Mouse (Mus musculus): Measurements from ENCODE around the gene Ostf1. TPM values are rescaled to one million over a fixed set of nuclear protein-coding genes. Genes with fewer than 3 reads are reported as not detected.

Gene Ostf1
- polyA plus RNA-seq, 1 experiment from 2014 or later = 28.8 TPM

- H3K4me3 ChIP-seq = no peak overlapping the region
- H3K36me3 ChIP-seq = no peaks in the 10 kb centered on the region
- H3K4me2 ChIP-seq (replicated peaks) = no peak overlapping the region
- WGBS = 79% methylated on average over 5 of the region's 5 CpGs
- ATAC-seq (replicated peaks) = no peak
- H3K9ac ChIP-seq (replicated peaks) = no peak overlapping the region
- no peaks in the 10 kb centered on the region for H3K4me1 ChIP-seq
- no peaks in the 10 kb centered on the region for H3K27me3 ChIP-seq
- no peak overlapping the region for H3K27ac ChIP-seq (replicated peaks)
- no peaks in the 10 kb centered on the region for H3K9me3 ChIP-seq
Observed at GRCm38 (mm10) chr19:18577348-18577747, 54.3 kb downstream of the Ostf1 start.

- H3K27ac ChIP-seq (replicated peaks) = no peak overlapping the region
- no peak overlapping the region for H3K4me2 ChIP-seq (replicated peaks)
- no peak overlapping the region for H3K4me3 ChIP-seq
- no peak overlapping the region for H3K9ac ChIP-seq (replicated peaks)
- no peaks in the 10 kb centered on the region for H3K4me1 ChIP-seq
- H3K27me3 ChIP-seq = no peaks in the 10 kb centered on the region
- ATAC-seq (replicated peaks) = no peak
- no peaks in the 10 kb centered on the region for H3K9me3 ChIP-seq
- 95% methylated on average over 3 of the region's 3 CpGs for WGBS
- H3K36me3 ChIP-seq = no peaks in the 10 kb centered on the region
Observed at GRCm38 (mm10) chr19:18575891-18576290, 55.7 kb downstream of the Ostf1 start.

GRCm38 (mm10) chr19:18573907-18574306 is 57.7 kb downstream of the Ostf1 start:
- Histone ChIP-seq H3K4me2 (replicated peaks) (no peak overlapping the region), H3K9ac (replicated peaks) (no peak overlapping the region), H3K4me1 (no peaks in the 10 kb centered on the region), H3K9me3 (no peaks in the 10 kb centered on the region), H3K27ac (replicated peaks) (no peak overlapping the region), H3K27me3 (no peaks in the 10 kb centered on the region), H3K4me3 (no peak overlapping the region), H3K36me3 (no peaks in the 10 kb centered on the region)
- ATAC-seq (replicated peaks) = no peak
- 86% methylated on average over 5 of the region's 5 CpGs for WGBS

- Histone ChIP-seq H3K36me3 (no peaks in the 10 kb centered on the region), H3K4me3 (no peak overlapping the region), H3K27ac (replicated peaks) (no peak overlapping the region), H3K9me3 (no peaks in the 10 kb centered on the region), H3K4me2 (replicated peaks) (no peak overlapping the region), H3K9ac (replicated peaks) (no peak overlapping the region), H3K4me1 (no peaks in the 10 kb centered on the region), H3K27me3 (no peaks in the 10 kb centered on the region)
- 83% methylated on average over 3 of the region's 3 CpGs for WGBS
- ATAC-seq (replicated peaks) = no peak
Observed at GRCm38 (mm10) chr19:18573443-18573842, 58.2 kb downstream of the Ostf1 start.

GRCm38 (mm10) chr19:18569496-18569895 is 62.1 kb downstream of the Ostf1 start:
- 98% methylated on average over 1 of the region's 1 CpGs for WGBS
- H3K9ac ChIP-seq (replicated peaks) = no peak overlapping the region
- no peak for ATAC-seq (replicated peaks)

GRCm38 (mm10) chr19:18568828-18569430 is 62.7 kb downstream of the Ostf1 start:
- no peak overlapping the region for H3K4me3 ChIP-seq
- no peaks in the 10 kb centered on the region for H3K9me3 ChIP-seq
- no peak overlapping the region for H3K4me2 ChIP-seq (replicated peaks)
- H3K9ac ChIP-seq (replicated peaks) = no peak overlapping the region
- H3K36me3 ChIP-seq = no peaks in the 10 kb centered on the region
- no peaks in the 10 kb centered on the region for H3K4me1 ChIP-seq
- 89% methylated on average over 3 of the region's 3 CpGs for WGBS
- no peak for ATAC-seq (replicated peaks)
- H3K27me3 ChIP-seq = no peaks in the 10 kb centered on the region
- no peak overlapping the region for H3K27ac ChIP-seq (replicated peaks)

More at GRCm38 (mm10) chr19:18569496-18569895, 62.1 kb downstream of the Ostf1 start:
- H3K36me3 ChIP-seq = no peaks in the 10 kb centered on the region
- H3K9me3 ChIP-seq = no peaks in the 10 kb centered on the region
- H3K4me1 ChIP-seq = no peaks in the 10 kb centered on the region
- no peak overlapping the region for H3K27ac ChIP-seq (replicated peaks)
- no peak overlapping the region for H3K4me2 ChIP-seq (replicated peaks)
- no peak overlapping the region for H3K4me3 ChIP-seq
- no peaks in the 10 kb centered on the region for H3K27me3 ChIP-seq

- H3K4me2 ChIP-seq (replicated peaks) = no peak overlapping the region
- no peaks in the 10 kb centered on the region for H3K4me1 ChIP-seq
- H3K36me3 ChIP-seq = no peaks in the 10 kb centered on the region
- H3K9me3 ChIP-seq = no peaks in the 10 kb centered on the region
- H3K9ac ChIP-seq (replicated peaks) = no peak overlapping the region
- no peak overlapping the region for H3K4me3 ChIP-seq
- ATAC-seq (replicated peaks) = no peak
- no peak overlapping the region for H3K27ac ChIP-seq (replicated peaks)
- 89% methylated on average over 12 of the region's 12 CpGs for WGBS
- no peaks in the 10 kb centered on the region for H3K27me3 ChIP-seq
Observed at GRCm38 (mm10) chr19:18567936-18568827, 63.4 kb downstream of the Ostf1 start.

GRCm38 (mm10) chr19:18567501-18567900 is 64.1 kb downstream of the Ostf1 start:
- H3K9ac ChIP-seq (replicated peaks) = no peak overlapping the region
- H3K4me1 ChIP-seq = no peaks in the 10 kb centered on the region
- no peak overlapping the region for H3K4me3 ChIP-seq
- no peaks in the 10 kb centered on the region for H3K9me3 ChIP-seq
- H3K4me2 ChIP-seq (replicated peaks) = no peak overlapping the region
- 77% methylated on average over 11 of the region's 11 CpGs for WGBS
- H3K27me3 ChIP-seq = no peaks in the 10 kb centered on the region
- H3K27ac ChIP-seq (replicated peaks) = no peak overlapping the region
- no peak for ATAC-seq (replicated peaks)
- no peaks in the 10 kb centered on the region for H3K36me3 ChIP-seq

- no peak overlapping the region for H3K4me2 ChIP-seq (replicated peaks)
- H3K9ac ChIP-seq (replicated peaks) = no peak overlapping the region
- H3K27me3 ChIP-seq = no peaks in the 10 kb centered on the region
- 87% methylated on average over 1 of the region's 1 CpGs for WGBS
- H3K9me3 ChIP-seq = no peaks in the 10 kb centered on the region
- H3K36me3 ChIP-seq = no peaks in the 10 kb centered on the region
- no peak overlapping the region for H3K4me3 ChIP-seq
- no peaks in the 10 kb centered on the region for H3K4me1 ChIP-seq
- no peak overlapping the region for H3K27ac ChIP-seq (replicated peaks)
- no peak for ATAC-seq (replicated peaks)
Observed at GRCm38 (mm10) chr19:18557708-18558107, 73.9 kb downstream of the Ostf1 start.

GRCm38 (mm10) chr19:18555645-18556044 is 76.0 kb downstream of the Ostf1 start:
- H3K4me1 ChIP-seq = no peaks in the 10 kb centered on the region
- H3K27ac ChIP-seq (replicated peaks) = no peak overlapping the region
- H3K9ac ChIP-seq (replicated peaks) = no peak overlapping the region
- no peaks in the 10 kb centered on the region for H3K27me3 ChIP-seq
- H3K9me3 ChIP-seq = no peaks in the 10 kb centered on the region
- H3K36me3 ChIP-seq = no peaks in the 10 kb centered on the region
- H3K4me3 ChIP-seq = no peak overlapping the region
- H3K4me2 ChIP-seq (replicated peaks) = no peak overlapping the region
- WGBS = 95% methylated on average over 2 of the region's 2 CpGs
- ATAC-seq (replicated peaks) = no peak

GRCm38 (mm10) chr19:18548668-18549067 is 83.0 kb downstream of the Ostf1 start:
- ATAC-seq (replicated peaks) = peak; percentile 88
- Histone ChIP-seq H3K9ac (replicated peaks) (no peak overlapping the region), H3K27me3 (no peaks in the 10 kb centered on the region), H3K9me3 (no peaks in the 10 kb centered on the region), H3K4me2 (replicated peaks) (no peak overlapping the region), H3K4me1 (no peaks in the 10 kb centered on the region), H3K27ac (replicated peaks) (no peak overlapping the region), H3K4me3 (no peak overlapping the region), H3K36me3 (no peaks in the 10 kb centered on the region)
- WGBS = 12% methylated on average over 4 of the region's 4 CpGs

All from forebrain, embryonic 15.5 days (tissue).